Mouse (Mus musculus): ENCODE measurements at regions not wholly inside any gene's neighbourhood (a gene's known extent, or its start where the extent isn't known, plus 50 kb on each side); places are given as distances from the start of the nearest gene placed in this dataset.

DNA sequence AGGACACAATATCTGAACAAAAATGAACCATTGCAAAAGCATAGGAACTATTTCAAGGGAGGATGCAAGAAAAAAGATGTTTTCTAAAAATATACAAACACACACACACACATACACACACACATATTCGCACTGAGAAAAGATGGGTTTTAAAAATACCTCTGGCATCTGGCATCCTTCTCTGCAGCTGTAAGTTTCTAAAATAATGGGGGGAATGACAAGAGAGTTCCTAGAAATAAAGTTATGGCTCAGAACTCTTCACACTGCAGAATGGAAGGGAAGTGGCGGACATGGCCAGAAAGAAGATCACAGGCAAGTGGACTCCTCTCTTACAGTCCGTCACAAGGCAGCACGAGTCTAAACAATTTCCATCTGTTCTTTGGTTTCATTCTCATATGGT is 66.5 kb upstream of the Lrig3 start:
- H3K9me3 ChIP-seq = no peaks in the 10 kb centered on the region
- no peak overlapping the region for H3K9ac ChIP-seq
- H3K4me2 ChIP-seq = no peak overlapping the region
- WGBS = 81% methylated on average over 4 of the region's 4 CpGs
- no peaks in the 10 kb centered on the region for H3K27me3 ChIP-seq
- no peak overlapping the region for H3K4me3 ChIP-seq
- no peaks in the 10 kb centered on the region for H3K4me1 ChIP-seq
- no peak overlapping the region for H3K27ac ChIP-seq
- no peaks in the 10 kb centered on the region for H3K36me3 ChIP-seq
- ATAC-seq (ENCODE audit: borderline replicate concordance, extremely low read depth, low FRiP score, low TSS enrichment) = no peak

DNA sequence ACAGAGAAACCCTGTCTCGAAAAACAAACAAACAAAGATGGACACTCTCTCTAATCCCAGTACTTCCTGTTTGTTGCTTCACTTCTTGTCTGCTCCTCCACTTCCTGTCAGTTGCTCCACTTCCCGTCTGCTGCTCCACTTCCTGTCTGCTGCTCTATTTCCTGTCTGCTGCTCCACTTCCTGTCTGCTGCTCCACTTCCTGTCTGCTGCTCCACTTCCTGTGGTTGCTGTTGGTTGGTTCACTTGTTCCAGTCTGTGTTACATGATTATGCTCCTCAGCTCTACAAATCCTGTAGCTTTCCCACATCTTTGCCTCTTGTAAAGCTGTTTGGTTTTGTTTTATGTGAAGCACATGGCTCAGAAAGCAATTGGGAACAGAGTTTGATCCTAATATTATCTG is 65.4 kb upstream of the Lrig3 start:
- Histone ChIP-seq H3K4me3 (no peak overlapping the region), H3K27me3 (no peaks in the 10 kb centered on the region), H3K36me3 (no peaks in the 10 kb centered on the region), H3K4me2 (no peak overlapping the region), H3K9ac (no peak overlapping the region), H3K27ac (no peak overlapping the region), H3K9me3 (no peaks in the 10 kb centered on the region), H3K4me1 (no peaks in the 10 kb centered on the region)
- WGBS = 79% methylated on average over 2 of the region's 2 CpGs
- no peak for ATAC-seq (ENCODE audit: borderline replicate concordance, extremely low read depth, low FRiP score, low TSS enrichment)

DNA sequence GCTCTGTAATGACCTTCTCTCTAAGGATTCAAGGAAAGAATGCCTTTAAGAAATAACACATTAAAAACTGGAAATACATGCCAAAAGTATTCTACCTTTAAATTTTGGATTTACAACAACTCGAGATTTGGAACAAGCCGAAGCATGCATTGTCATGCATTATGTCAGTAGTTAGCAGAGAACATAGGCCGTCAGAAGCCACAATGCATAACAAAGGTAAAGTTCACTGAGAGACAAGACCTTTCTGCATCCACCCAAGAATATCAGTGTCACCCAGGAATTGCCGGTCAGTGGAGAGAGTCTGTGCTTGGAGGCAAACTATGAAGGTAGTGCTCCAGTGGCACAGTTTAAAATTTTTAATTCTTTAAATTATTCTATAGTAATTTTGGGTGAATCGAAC is 63.3 kb upstream of the Lrig3 start:
- Histone ChIP-seq H3K4me1 (no peaks in the 10 kb centered on the region), H3K9ac (no peak overlapping the region), H3K27ac (no peak overlapping the region), H3K27me3 (no peaks in the 10 kb centered on the region), H3K9me3 (no peaks in the 10 kb centered on the region), H3K4me3 (no peak overlapping the region), H3K4me2 (no peak overlapping the region), H3K36me3 (no peaks in the 10 kb centered on the region)
- WGBS = 81% methylated on average over 5 of the region's 5 CpGs
- no peak for ATAC-seq (ENCODE audit: borderline replicate concordance, extremely low read depth, low FRiP score, low TSS enrichment)

DNA sequence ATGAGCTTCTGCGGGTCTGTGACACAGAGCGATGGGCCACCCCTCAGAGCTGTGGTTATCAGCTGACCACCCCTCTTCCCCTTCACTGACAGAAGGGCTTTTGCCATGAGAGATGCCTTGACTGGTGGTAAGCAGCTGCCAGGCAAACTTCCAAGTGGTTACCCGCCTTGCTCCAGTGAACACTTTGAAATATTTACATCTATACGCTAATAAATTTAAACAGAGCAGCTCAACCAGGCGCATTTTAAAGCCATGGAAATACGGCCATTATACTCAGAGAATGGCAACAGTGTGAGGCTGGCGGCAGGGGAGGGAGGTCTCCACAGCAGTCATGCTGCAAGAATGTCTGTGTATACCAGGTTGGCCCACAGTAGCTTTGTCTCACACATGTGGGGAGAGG is 53.8 kb upstream of the Lrig3 start:
- ATAC-seq (ENCODE audit: borderline replicate concordance, extremely low read depth, low FRiP score, low TSS enrichment) = no peak
- Histone ChIP-seq H3K27ac (no peak overlapping the region), H3K4me3 (no peak overlapping the region), H3K4me1 (no peaks in the 10 kb centered on the region), H3K4me2 (no peak overlapping the region), H3K27me3 (no peaks in the 10 kb centered on the region), H3K9ac (no peak overlapping the region), H3K36me3 (no peaks in the 10 kb centered on the region), H3K9me3 (no peaks in the 10 kb centered on the region)
- WGBS = 50% methylated on average over 7 of the region's 7 CpGs
